23 mouse cellular contexts compared by ENCODE assay signal in the genomic region with DNA sequence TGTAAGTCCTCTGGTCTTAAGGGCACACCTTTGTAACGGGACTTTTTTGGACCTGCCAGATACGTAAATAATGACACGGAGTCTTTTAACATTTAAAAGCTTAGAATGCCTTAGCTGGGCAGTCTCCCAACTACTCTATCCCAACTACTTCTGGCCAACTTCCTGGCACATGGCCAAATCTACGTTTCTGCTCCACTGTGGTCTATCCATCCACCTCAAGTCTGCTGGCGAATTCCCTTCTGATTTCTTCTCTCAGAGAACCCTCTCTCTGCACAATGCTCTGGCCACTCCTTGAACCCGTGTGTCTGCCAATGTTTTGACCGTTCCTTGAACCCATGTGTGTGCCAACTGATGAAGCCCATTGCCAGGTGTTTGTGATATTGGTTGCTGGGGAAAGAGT. TPM values are rescaled to one million over a fixed set of nuclear protein-coding genes. Genes with fewer than 3 reads are reported as not detected.
DNase-seq lines count a peak whose midpoint lies in the region; ATAC-seq and TF ChIP-seq lines count a peak whose summit lies in the region.
"Had no signal": no experiment of that assay in that cellular context is flagged by ENCODE, and none has a peak within 500 bp of the region (broad histone marks: within the 10 kb centered on the region; RNA-seq: fewer than 3 reads in every experiment).

No protein-coding gene starts in this region.

- no peak overlapping the region for H3K4me2 ChIP-seq in limb, embryonic 14.5 days (replicated peaks; ENCODE audit: low read depth, low read length, severe bottlenecking)
- H3K4me2 ChIP-seq in forebrain, embryonic 13.5 days = no peak overlapping the region
- H3K4me2 ChIP-seq: heart, embryonic 12.5 days; liver, embryonic 12.5 days; midbrain, embryonic 13.5 days had no signal

- no peak overlapping the region for H3K4me3 ChIP-seq in limb, embryonic 14.5 days (replicated peaks; ENCODE audit: low read length)
- no peak overlapping the region for H3K4me3 ChIP-seq in limb, embryonic 10.5 days
- H3K4me3 ChIP-seq in forebrain, embryonic 13.5 days = no peak overlapping the region
- H3K4me3 ChIP-seq: forebrain, embryonic 10.5 days; heart, embryonic 12.5 days; liver, embryonic 12.5 days; megakaryocyte, embryonic 14.5 days; midbrain, embryonic 13.5 days had no signal

- no peak for TF ChIP-seq POLR2A in limb, embryonic 14.5 days (IDR thresholded peaks at IDR 0.05; ENCODE audit: borderline replicate concordance, extremely low read depth, insufficient read depth, insufficient read length)
- TF ChIP-seq POLR2A in brain, embryonic 14.5 days (IDR thresholded peaks at IDR 0.05; ENCODE audit: borderline replicate concordance, extremely low read depth, insufficient read depth, insufficient read length, poor library complexity, severe bottlenecking) = no peak

- DNase-seq in adrenal gland, postnatal 10 days = peak; percentile 50
- DNase-seq in adrenal gland, adult 18-20 months (ENCODE audit: low spot score in 2 of 2) = no peak
- DNase-seq in limb, embryonic 14.5 days (ENCODE audit: low spot score) = peak; percentile 10
- DNase-seq in limb, embryonic 10.5 days (ENCODE audit: low spot score) = no peak
- peak; percentile 23 for DNase-seq in 3T3-L1 (ENCODE audit: low read depth, low spot score)
- peak; percentile 29 for DNase-seq in brain, embryonic 14.5 days (ENCODE audit: low read depth)
- DNase-seq: cerebellum, adult 8-10 months; forebrain, postnatal 0 days; gastrocnemius, postnatal 25 days; heart, adult 18-20 months; left cerebral cortex, postnatal 4 days; retina, postnatal 1 day; right cerebral cortex, postnatal 25 days had no signal

- TF ChIP-seq CTCF in brain, embryonic 14.5 days (IDR thresholded peaks at IDR 0.05; ENCODE audit: borderline replicate concordance, extremely low read depth, insufficient read depth, insufficient read length) = no peak

- 61% methylated on average over 7 of the region's 7 CpGs for WGBS in limb, embryonic 14.5 days
- WGBS in limb, embryonic 10.5 days = 94% methylated on average over 7 of the region's 7 CpGs
- 79% methylated on average over 7 of the region's 7 CpGs for WGBS in forebrain, embryonic 13.5 days

- H3K9ac ChIP-seq in limb, embryonic 14.5 days (ENCODE audit: low read depth, low read length, severe bottlenecking) = no peak overlapping the region
- H3K9ac ChIP-seq in forebrain, embryonic 13.5 days = no peak overlapping the region
- H3K9ac ChIP-seq: forebrain, postnatal 0 days; heart, embryonic 12.5 days; liver, embryonic 12.5 days; midbrain, embryonic 13.5 days had no signal

- H3K27ac ChIP-seq in limb, embryonic 14.5 days (replicated peaks; ENCODE audit: low read depth, low read length) = no peak overlapping the region
- no peak overlapping the region for H3K27ac ChIP-seq in limb, embryonic 10.5 days
- no peak overlapping the region for H3K27ac ChIP-seq in forebrain, embryonic 13.5 days
- H3K27ac ChIP-seq: forebrain, embryonic 10.5 days; kidney, postnatal 0 days; liver, embryonic 12.5 days; midbrain, embryonic 13.5 days had no signal

- H3K36me3 ChIP-seq in limb, embryonic 14.5 days (ENCODE audit: control insufficient read depth, insufficient read depth, low read length) = no peaks in the 10 kb centered on the region
- H3K36me3 ChIP-seq in limb, embryonic 10.5 days = no peaks in the 10 kb centered on the region
- H3K36me3 ChIP-seq in forebrain, embryonic 13.5 days (ENCODE audit: poor library complexity, severe bottlenecking) = no peaks in the 10 kb centered on the region
- H3K36me3 ChIP-seq: forebrain, embryonic 10.5 days; heart, embryonic 12.5 days; liver, embryonic 12.5 days; midbrain, embryonic 13.5 days had no signal

- H3K9me3 ChIP-seq in limb, embryonic 14.5 days (ENCODE audit: control insufficient read depth, low read length) = no peaks in the 10 kb centered on the region
- H3K9me3 ChIP-seq in limb, embryonic 10.5 days (replicated peaks) = no peaks in the 10 kb centered on the region
- no peaks in the 10 kb centered on the region for H3K9me3 ChIP-seq in forebrain, embryonic 13.5 days (replicated peaks)
- H3K9me3 ChIP-seq: forebrain, embryonic 10.5 days; heart, embryonic 12.5 days; liver, embryonic 12.5 days; midbrain, embryonic 13.5 days had no signal

- no peaks in the 10 kb centered on the region for H3K4me1 ChIP-seq in limb, embryonic 14.5 days (ENCODE audit: control insufficient read depth, insufficient read depth, low read length)
- peaks cover 3% of the 10 kb centered on the region for H3K4me1 ChIP-seq in limb, embryonic 10.5 days
- H3K4me1 ChIP-seq in forebrain, embryonic 13.5 days = no peaks in the 10 kb centered on the region
- H3K4me1 ChIP-seq: forebrain, embryonic 10.5 days; heart, embryonic 12.5 days; liver, embryonic 12.5 days; midbrain, embryonic 13.5 days had no signal

- no peak for ATAC-seq in limb, embryonic 14.5 days (ENCODE audit: low FRiP score, low read depth)
- no peak for ATAC-seq in forebrain, embryonic 13.5 days
- ATAC-seq in activated CD4-positive, CD25-positive, alpha-beta regulatory T cell, adult 4 months = no peak
- ATAC-seq: CD4-positive, CD25-positive, alpha-beta regulatory T cell, adult 4 months; forebrain, postnatal 0 days; intestine, postnatal 0 days; liver, embryonic 12.5 days; midbrain, embryonic 13.5 days had no signal

- H3K27me3 ChIP-seq in limb, embryonic 14.5 days (ENCODE audit: control insufficient read depth, insufficient read depth, low read length) = no peaks in the 10 kb centered on the region
- 0 out of 2 replicates have a peak, but pooled peaks cover 4% of the 10 kb centered on the region for H3K27me3 ChIP-seq in limb, embryonic 10.5 days (ENCODE audit: low read depth, poor library complexity, severe bottlenecking)
- H3K27me3 ChIP-seq in forebrain, embryonic 13.5 days = 0 out of 2 replicates have a peak, but pooled peaks cover 2% of the 10 kb centered on the region

RNA-seq across cellular contexts. Expression of a gene that starts 10.8 kb away (rescaled TPM):
- 10 to 100 TPM; 25.4 to 28.4 TPM for total RNA-seq in adrenal gland, postnatal 10 days (2021)
- 10 to 100 TPM; 25.5 to 27.1 TPM for total RNA-seq in adrenal gland, adult 18-20 months (2021)
- 17.6 and 20.5 TPM in 2 replicates for polyA plus RNA-seq in limb, embryonic 14.5 days (2012; rRNA removed)
- 18.4 and 19.0 TPM in 2 replicates for polyA plus RNA-seq in limb, embryonic 14.5 days (2014; fragmentation: Nextera tagmentation; extraction: Ambion mirVana)
- polyA plus RNA-seq in limb, embryonic 10.5 days (2016; fragmentation: Nextera tagmentation; extraction: Ambion mirVana) = 9.6 and 11.9 TPM in 2 replicates
- polyA plus RNA-seq in brain, embryonic 14.5 days (2012; rRNA removed) = 13.2 and 13.3 TPM in 2 replicates
- 7.3 and 7.4 TPM in 2 replicates for polyA plus RNA-seq in forebrain, embryonic 13.5 days (2015; fragmentation: Nextera tagmentation; extraction: Ambion mirVana)
- 1 to 10 TPM; 1.4 to 2.6 TPM for polyA plus RNA-seq in activated CD4-positive, CD25-positive, alpha-beta regulatory T cell, adult 4 months (2017; shearing (Covaris generic))

RNA-seq across cellular contexts. Expression of a gene that starts 11.4 kb away (rescaled TPM):
- 10 to 100 TPM; 22.8 to 24.5 TPM for total RNA-seq in adrenal gland, postnatal 10 days (2021)
- total RNA-seq in adrenal gland, adult 18-20 months (2021) = 10 to 100 TPM; 33.3 to 39.2 TPM
- 47.7 and 50.4 TPM in 2 replicates for polyA plus RNA-seq in limb, embryonic 14.5 days (2012; rRNA removed)
- polyA plus RNA-seq in limb, embryonic 14.5 days (2014; fragmentation: Nextera tagmentation; extraction: Ambion mirVana) = 66.1 and 66.6 TPM in 2 replicates
- polyA plus RNA-seq in limb, embryonic 10.5 days (2016; fragmentation: Nextera tagmentation; extraction: Ambion mirVana) = 109 and 126 TPM in 2 replicates
- 32.3 and 38.4 TPM in 2 replicates for polyA plus RNA-seq in brain, embryonic 14.5 days (2012; rRNA removed)
- polyA plus RNA-seq in forebrain, embryonic 13.5 days (2015; fragmentation: Nextera tagmentation; extraction: Ambion mirVana) = 71.3 and 73.6 TPM in 2 replicates
- polyA plus RNA-seq in activated CD4-positive, CD25-positive, alpha-beta regulatory T cell, adult 4 months (2017; shearing (Covaris generic)) = 10 to 100 TPM; 45.0 to 60.6 TPM

RNA-seq across cellular contexts. Expression of a gene that starts 34.2 kb away (rescaled TPM):
- total RNA-seq in adrenal gland, postnatal 10 days (2021) = 10 to 100 TPM in 1 of 2 experiments, 1 to 10 TPM in 1; 8.4 to 12.0 TPM
- total RNA-seq in adrenal gland, adult 18-20 months (2021) = 10 to 100 TPM in 1 of 2 experiments, 1 to 10 TPM in 1; 8.5 to 11.4 TPM
- 7.1 and 10.1 TPM in 2 replicates for polyA plus RNA-seq in limb, embryonic 14.5 days (2012; rRNA removed)
- 16.2 and 18.5 TPM in 2 replicates for polyA plus RNA-seq in limb, embryonic 14.5 days (2014; fragmentation: Nextera tagmentation; extraction: Ambion mirVana)
- polyA plus RNA-seq in limb, embryonic 10.5 days (2016; fragmentation: Nextera tagmentation; extraction: Ambion mirVana) = 17.8 and 20.2 TPM in 2 replicates
- 11.8 and 13.6 TPM in 2 replicates for polyA plus RNA-seq in brain, embryonic 14.5 days (2012; rRNA removed)
- polyA plus RNA-seq in forebrain, embryonic 13.5 days (2015; fragmentation: Nextera tagmentation; extraction: Ambion mirVana) = 16.6 and 22.1 TPM in 2 replicates
- 10 to 100 TPM; 13.9 to 14.9 TPM for polyA plus RNA-seq in activated CD4-positive, CD25-positive, alpha-beta regulatory T cell, adult 4 months (2017; shearing (Covaris generic))

Comparison
In these comparisons a context has a peak if more than half of its experiments do, and no peak if none do; other contexts are left out.
1. DNase-seq: peak in adrenal gland, postnatal 10 days (single experiment), limb, embryonic 14.5 days (single experiment), 3T3-L1 (single experiment) and brain, embryonic 14.5 days (single experiment); none in adrenal gland, adult 18-20 months (0 of 2) and limb, embryonic 10.5 days (single experiment).